Mouse (Mus musculus): ENCODE measurements at regions not wholly inside any gene's neighbourhood (a gene's known extent, or its start where the extent isn't known, plus 50 kb on each side); places are given as distances from the start of the nearest gene placed in this dataset.

- TF ChIP-seq USF1 (IDR thresholded peaks at IDR 0.05; ENCODE audit: low read depth) = no peak
- TF ChIP-seq POLR2A (IDR thresholded peaks at IDR 0.05; ENCODE audit: insufficient read length, low read depth) = no peak
- TF ChIP-seq MYOD1 (IDR thresholded peaks at IDR 0.05; ENCODE audit: control insufficient read depth in 1 of 3, insufficient read length in 2 of 3, low read depth in 2 of 3) = no peak
- TF ChIP-seq TCF12 (IDR thresholded peaks at IDR 0.05; ENCODE audit: insufficient read depth, poor library complexity, severe bottlenecking) = no peak
- TF ChIP-seq E2F4 (IDR thresholded peaks at IDR 0.05; ENCODE audit: insufficient read depth) = no peak
- no peak for TF ChIP-seq CEBPB (IDR thresholded peaks at IDR 0.05; ENCODE audit: insufficient read depth, poor library complexity, severe bottlenecking)
- TF ChIP-seq REST (IDR thresholded peaks at IDR 0.05; ENCODE audit: insufficient read depth, insufficient read length) = no peak
- no peak for TF ChIP-seq MAX (IDR thresholded peaks at IDR 0.05; ENCODE audit: low read depth)
Measured at GRCm38 (mm10) chr17:88346896-88347295, 93.6 kb upstream of the Foxn2 start.

Data from myocyte (in vitro differentiated cells).